Mouse (Mus musculus) frontal cortex, adult 2 months (tissue): ENCODE data around the gene Dio3. TPM values are rescaled to one million over a fixed set of nuclear protein-coding genes. Genes with fewer than 3 reads are reported as not detected.

Source experiments
- DNase-seq, 2 experiments: peaks; one replicate each; pipeline ENCODE4 v3.0.0; 2022; ENCODE audit warnings: low spot score in 1 of 2; ENCODE audit errors: extremely low spot score in 1 of 2
- polyA plus RNA-seq: library from polyadenylated mRNA; depleted of rRNA; stranded (reverse); fragments of >200 nt; gene quantifications from 2 replicates; pipeline ENCODE4 v1.2.3, GENCODE M21; 2012; rRNA removed

The Dio3 gene
- polyA plus RNA-seq, 1 experiment: 2.6 TPM

- DNase-seq: no peak
Observed at GRCm38 (mm10) chr12:110319696-110320095, 40.8 kb downstream of the Dio3 start.

Other genes starting within 250 kb of the Dio3 start
- gene Ppp2r5c, start 168.1 kb downstream of the Dio3 start, polyA plus RNA-seq: 170 and 188 TPM in 2 replicates